Mouse (Mus musculus) kidney, adult 2 months (tissue): ENCODE results near the gene Cdh23.

Experiments
- CTCF ChIP-seq: fragments of 200-500 bp; conservative IDR thresholded peaks from 2 replicates; pipeline ENCODE4 v1.5.1; 2011; ENCODE audit warnings: low read depth, mild to moderate bottlenecking, control low read depth, low read length, moderate library complexity, mixed read lengths; ENCODE audit not compliant: insufficient read depth, insufficient read length
- POLR2A ChIP-seq: fragments of 200-500 bp; IDR thresholded peaks from one replicate; pipeline ENCODE4 v1.6.1; 2011; ENCODE audit warnings: low read depth, low read length, control low read depth

- TF ChIP-seq POLR2A (no peak), CTCF (no peak)
These were observed 408.6 kb downstream of the Cdh23 start for GRCm38 (mm10) chr10:60287726-60288125.
